Mouse (Mus musculus) hindbrain, postnatal 0 days (tissue): ENCODE data around the gene Dcp1b. TPM values are rescaled to one million over a fixed set of nuclear protein-coding genes. Genes with fewer than 3 reads are reported as not detected.
"Not testable (repeated sequence)": the region's sequence is repeated elsewhere in the genome, so short reads cannot be mapped to it uniquely, and the experiment has no call there.

Source experiments
- ATAC-seq: fragments of 200-750 bp; cut with Nextera tagmentation; 2 replicates; pipeline ENCODE4 v1.8.0; 2017; ENCODE audit warnings: mild to moderate bottlenecking, moderate TSS enrichment, moderate library complexity
- DNase-seq: peaks from one replicate; pipeline ENCODE4 v3.0.0-alpha.2; 2015; ENCODE audit warnings: low spot score
- H3K27ac ChIP-seq: fragments of 300-500 bp; sonication (generic); 2 replicates; pipeline ENCODE4 v1.5.1; 2014; ENCODE audit warnings: mild to moderate bottlenecking
- H3K27me3 ChIP-seq: fragments of 300-500 bp; sonication (generic); 2 replicates; pipeline ENCODE4 v1.6.1; 2014; ENCODE audit warnings: low read length, mixed read lengths; ENCODE audit not compliant: insufficient read depth
- H3K36me3 ChIP-seq: fragments of 300-500 bp; sonication (generic); 2 replicates; pipeline ENCODE4 v1.6.1; 2014; ENCODE audit warnings: low read length, mixed read lengths; ENCODE audit not compliant: insufficient read depth
- H3K4me1 ChIP-seq: fragments of 300-500 bp; sonication (generic); 2 replicates; pipeline ENCODE4 v1.6.1; 2014; ENCODE audit warnings: antibody characterized with exemption, low read length, mixed read lengths; ENCODE audit not compliant: insufficient read depth
- H3K4me2 ChIP-seq: fragments of 300-500 bp; sonication (generic); 2 replicates; pipeline ENCODE4 v1.6.1; 2014; ENCODE audit warnings: low read depth, mild to moderate bottlenecking, low read length, moderate library complexity, mixed read lengths
- H3K4me3 ChIP-seq: fragments of 300-500 bp; sonication (generic); 2 replicates; pipeline ENCODE4 v1.5.1; 2014; ENCODE audit warnings: low read length
- H3K9ac ChIP-seq: fragments of 300-500 bp; sonication (generic); replicated peaks from 2 replicates; pipeline ENCODE4 v1.6.1; 2014; ENCODE audit warnings: mild to moderate bottlenecking, low read length, moderate library complexity, mixed read lengths
- H3K9me3 ChIP-seq: fragments of 300-500 bp; sonication (generic); 2 replicates; pipeline ENCODE4 v1.6.1; 2016; ENCODE audit warnings: low read length, mixed read lengths
- CTCF ChIP-seq: IDR thresholded peaks from 2 replicates; pipeline ENCODE4 v1.5.1; 2016; ENCODE audit warnings: antibody characterized with exemption, control low read depth, low read depth
- WGBS: fragments of 180-500 bp; shearing (Covaris S2); extraction: QIAGEN DNeasy Blood & Tissue Kit; methylation state at CpG from one replicate; pipeline ENCODE4 v1.1.7; 2014; 5-methylcytosine and 5-hydroxymethylcytosine counted together
- polyA plus RNA-seq: library from polyadenylated mRNA; unstranded; fragments of >200 nt; fragmentation: Nextera tagmentation; extraction: Ambion mirVana; gene quantifications from 2 replicates; pipeline ENCODE4 v1.2.1, GENCODE M21; 2015
- total RNA-seq: library from RNA; depleted of rRNA; stranded (reverse); fragments of >200 nt; gene quantifications from 2 replicates; pipeline ENCODE4 v1.2.3, GENCODE M21; 2014

Gene Dcp1b
- total and polyA plus RNA-seq, 2 experiments from 2014 or later: 9.4 to 15.7 TPM

DNA sequence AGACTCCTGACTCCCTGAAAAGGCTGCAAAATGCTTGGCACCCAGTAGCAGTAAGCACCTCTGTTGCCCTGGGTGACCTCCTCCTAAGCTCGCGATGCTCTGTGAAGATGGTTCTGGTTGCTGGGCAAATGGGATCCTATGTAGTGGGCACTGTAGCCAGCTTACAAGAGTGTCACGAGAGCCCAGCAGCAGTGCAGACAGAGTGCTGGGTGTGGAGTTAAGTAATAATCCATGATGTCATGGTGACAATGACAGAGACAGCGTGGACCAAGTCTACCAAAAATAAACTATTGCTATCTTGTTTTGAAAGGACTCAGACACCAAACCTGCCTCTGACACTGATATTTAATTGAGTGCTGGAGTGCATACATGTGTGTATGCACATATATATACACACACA is 26.5 kb downstream of the Dcp1b start:
- WGBS: 95% methylated on average over 4 of the region's 4 CpGs
- TF ChIP-seq CTCF: no peak
- DNase-seq (no peak), ATAC-seq (no peak)
- Histone ChIP-seq H3K9me3 (no peaks in the 10 kb centered on the region), H3K4me2 (no peak overlapping the region), H3K4me3 (no peak overlapping the region), H3K27me3 (no peaks in the 10 kb centered on the region), H3K9ac (no peak overlapping the region), H3K4me1 (no peaks in the 10 kb centered on the region), H3K36me3 (0 out of 2 replicates have a peak, but pooled peaks cover 13% of the 10 kb centered on the region), H3K27ac (no peak overlapping the region)

DNA sequence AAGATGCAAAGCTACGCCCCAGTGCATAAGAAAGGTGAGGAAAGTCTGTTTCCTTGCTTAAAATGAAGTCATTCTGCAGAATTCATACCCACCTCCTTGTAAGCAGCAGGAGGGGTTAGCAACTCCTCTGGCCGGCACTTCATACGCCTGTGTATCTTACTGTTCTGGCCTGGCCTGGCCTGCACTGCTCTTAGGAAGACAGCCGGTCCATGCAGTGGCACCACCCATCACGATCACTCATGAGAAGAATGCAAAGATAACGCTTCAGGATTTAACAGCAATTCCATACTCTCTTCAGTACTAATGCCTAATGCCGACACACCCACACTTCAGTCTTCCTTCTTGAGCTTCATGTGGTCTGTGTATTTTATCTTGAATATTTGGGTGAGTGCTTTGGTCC is 29.2 kb downstream of the Dcp1b start:
- DNase-seq (no peak), ATAC-seq (no peak)
- H3K4me2 ChIP-seq: no peak overlapping the region
- no peaks in the 10 kb centered on the region for H3K27me3 ChIP-seq
- H3K27ac ChIP-seq: no peak overlapping the region
- no peaks in the 10 kb centered on the region for H3K9me3 ChIP-seq
- H3K4me3 ChIP-seq: no peak overlapping the region
- 92% methylated on average over 7 of the region's 7 CpGs for WGBS
- 0 out of 2 replicates have a peak, but pooled peaks cover 13% of the 10 kb centered on the region for H3K36me3 ChIP-seq
- no peaks in the 10 kb centered on the region for H3K4me1 ChIP-seq
- no peak overlapping the region for H3K9ac ChIP-seq
- no peak for TF ChIP-seq CTCF

DNA sequence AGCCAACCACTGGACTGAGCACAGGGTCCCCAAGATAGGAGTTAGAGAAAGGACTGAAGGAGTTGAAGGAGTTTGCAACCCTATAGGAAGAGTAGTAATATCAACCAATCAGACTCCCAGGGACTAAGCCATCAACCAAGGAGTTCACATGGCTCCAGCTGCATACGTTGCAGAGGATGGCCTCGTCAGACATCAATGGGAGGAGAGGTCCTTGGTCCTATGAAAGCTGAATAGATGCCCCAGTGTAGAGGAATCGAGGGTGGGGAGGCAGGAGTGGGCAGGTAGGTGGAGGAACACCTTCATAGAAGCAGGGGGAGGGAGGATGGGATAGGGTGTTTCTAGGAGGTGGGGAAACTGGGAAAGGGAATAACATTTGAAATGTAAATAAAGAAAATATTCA is 29.9 kb downstream of the Dcp1b start:
- H3K27ac ChIP-seq: no peak overlapping the region
- no peak overlapping the region for H3K4me3 ChIP-seq
- no peaks in the 10 kb centered on the region for H3K27me3 ChIP-seq
- 36% methylated on average over 3 of the region's 3 CpGs for whole genome bisulfite sequencing
- no peak for DNase-seq
- H3K9me3 ChIP-seq: no peaks in the 10 kb centered on the region
- 0 out of 2 replicates have a peak, but pooled peaks cover 13% of the 10 kb centered on the region for H3K36me3 ChIP-seq
- no peaks in the 10 kb centered on the region for H3K4me1 ChIP-seq
- no peak for ATAC-seq
- H3K9ac ChIP-seq: no peak overlapping the region
- H3K4me2 ChIP-seq: no peak overlapping the region
- TF ChIP-seq CTCF: no peak

DNA sequence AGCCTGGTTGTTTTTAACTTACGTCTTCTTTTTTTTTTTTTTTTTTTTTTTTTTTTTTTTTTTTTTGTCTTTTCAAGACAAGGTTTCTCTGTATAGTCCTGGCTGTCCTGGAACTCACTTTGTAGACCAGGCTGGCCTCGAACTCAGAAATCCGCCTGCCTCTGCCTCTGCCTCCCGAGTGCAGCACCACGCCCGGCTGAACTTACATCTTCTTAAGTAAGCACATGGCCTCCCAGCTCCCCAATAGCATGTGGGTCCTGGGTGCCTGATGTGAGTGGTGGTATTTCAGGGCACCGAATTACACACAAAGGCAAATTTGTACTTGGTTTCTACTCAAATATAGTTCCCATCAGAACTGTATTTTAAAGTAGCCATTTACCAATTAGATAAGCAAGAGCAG is 31.0 kb downstream of the Dcp1b start:
- 80% methylated on average over 7 of the region's 7 CpGs for WGBS
- H3K4me3 ChIP-seq, DNase-seq: not testable (repeated sequence)

DNA sequence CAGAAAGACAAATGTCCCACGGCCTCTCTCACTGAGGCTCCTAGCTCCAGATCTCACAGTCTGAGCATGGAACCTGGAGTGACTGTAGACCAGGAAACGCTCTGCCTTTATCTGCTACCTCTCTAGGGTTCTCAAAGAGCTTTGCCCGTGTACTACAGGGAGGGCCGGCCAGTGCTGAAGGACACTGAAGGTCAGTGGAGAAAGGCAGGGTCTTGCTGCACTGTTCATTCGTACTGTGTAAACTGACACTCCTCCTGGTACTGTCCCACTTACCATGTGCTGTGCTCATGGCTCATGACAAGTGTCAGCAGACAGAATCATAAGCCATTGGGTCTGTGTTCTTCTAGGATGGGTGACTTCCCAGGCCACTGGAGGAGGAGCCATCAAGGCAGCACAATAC is 38.3 kb downstream of the Dcp1b start:
- Histone ChIP-seq H3K27ac (no peak overlapping the region), H3K36me3 (peaks cover 17% of the 10 kb centered on the region), H3K27me3 (no peaks in the 10 kb centered on the region), H3K4me2 (no peak overlapping the region), H3K9me3 (no peaks in the 10 kb centered on the region), H3K4me3 (no peak overlapping the region), H3K9ac (no peak overlapping the region), H3K4me1 (no peaks in the 10 kb centered on the region)
- WGBS: 88% methylated on average over 5 of the region's 5 CpGs
- DNase-seq: no peak
- TF ChIP-seq CTCF: no peak
- no peak for ATAC-seq

More for the DNA sequence above, 31.0 kb downstream of the Dcp1b start:
- H3K9ac ChIP-seq, H3K9me3 ChIP-seq, H3K27ac ChIP-seq, H3K27me3 ChIP-seq, ATAC-seq, H3K4me1 ChIP-seq, H3K4me2 ChIP-seq, H3K36me3 ChIP-seq: not testable (repeated sequence)

DNA sequence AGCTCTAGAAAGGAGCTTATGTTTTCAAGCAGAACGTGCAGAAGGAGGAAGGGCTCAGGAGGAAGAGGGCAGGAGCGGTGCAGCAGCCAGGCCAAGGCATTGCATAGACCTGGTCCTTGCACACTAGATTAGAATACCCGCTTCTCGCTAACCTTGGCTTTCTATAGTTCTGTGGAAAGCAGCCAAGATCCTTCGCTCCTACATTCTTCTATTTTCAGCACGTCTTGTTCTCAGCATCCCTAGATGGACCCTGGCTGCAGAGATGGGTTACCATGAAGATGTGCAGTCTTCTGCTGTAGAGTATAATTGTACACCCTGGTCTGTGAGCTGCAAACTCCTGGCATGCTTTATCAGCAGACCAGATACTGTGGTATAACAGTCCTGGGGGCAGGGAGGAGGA is 39.1 kb downstream of the Dcp1b start:
- Histone ChIP-seq H3K27ac (no peak overlapping the region), H3K27me3 (no peaks in the 10 kb centered on the region), H3K9ac (no peak overlapping the region), H3K4me2 (no peak overlapping the region), H3K4me3 (no peak overlapping the region), H3K36me3 (peaks cover 17% of the 10 kb centered on the region), H3K4me1 (no peaks in the 10 kb centered on the region), H3K9me3 (no peaks in the 10 kb centered on the region)
- no peak for TF ChIP-seq CTCF
- 69% methylated on average over 6 of the region's 6 CpGs for WGBS
- ATAC-seq (no peak), DNase-seq (no peak)

DNA sequence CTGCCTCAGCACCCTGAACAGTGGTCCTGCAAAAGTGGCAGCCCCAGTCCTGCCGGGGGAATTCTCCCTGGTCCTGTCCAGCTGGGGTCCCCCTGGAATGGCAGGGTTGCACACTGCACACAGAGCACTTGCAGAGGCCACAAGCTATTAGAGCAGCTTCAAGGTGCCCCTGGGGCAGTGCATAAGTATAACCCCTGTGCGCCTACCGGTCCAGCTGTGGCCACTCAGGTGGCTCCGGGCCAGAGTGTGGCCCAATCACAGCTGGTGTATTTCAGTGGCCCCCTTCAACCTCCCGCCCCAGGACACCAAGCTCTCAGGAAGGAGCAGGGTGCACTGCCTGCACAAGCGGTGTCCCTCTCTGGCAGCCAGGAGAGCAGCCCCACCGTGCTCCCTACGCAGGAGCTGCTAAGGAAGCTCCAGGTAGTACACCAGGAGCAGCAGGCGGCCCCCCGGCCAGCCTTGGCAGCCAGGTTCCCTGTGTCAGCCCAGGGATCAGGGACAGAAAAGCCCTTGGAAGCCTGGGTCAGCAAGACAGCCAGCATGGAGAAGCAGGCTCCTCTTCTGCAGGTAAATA is 40.1 kb downstream of the Dcp1b start:
- 95% methylated on average over 10 of the region's 10 CpGs for WGBS
- no peak overlapping the region for H3K4me3 ChIP-seq
- no peak overlapping the region for H3K4me2 ChIP-seq
- ATAC-seq: 0 out of 2 replicates have a peak, but pooled peaks have one; percentile 15
- DNase-seq: no peak
- H3K27me3 ChIP-seq: no peaks in the 10 kb centered on the region
- H3K9ac ChIP-seq: no peak overlapping the region
- H3K4me1 ChIP-seq: no peaks in the 10 kb centered on the region
- no peaks in the 10 kb centered on the region for H3K9me3 ChIP-seq
- no peak for TF ChIP-seq CTCF
- peaks cover 17% of the 10 kb centered on the region for H3K36me3 ChIP-seq
- no peak overlapping the region for H3K27ac ChIP-seq
